Mouse (Mus musculus) frontal cortex, adult 2 months (tissue): ENCODE measurements around the gene Hoxa6. TPM values are rescaled to one million over a fixed set of nuclear protein-coding genes. Genes with fewer than 3 reads are reported as not detected.

Experiments used
- DNase-seq, 2 experiments: peaks; one replicate each; pipeline ENCODE4 v3.0.0; 2022; ENCODE audit warnings: low spot score in 1 of 2; ENCODE audit errors: extremely low spot score in 1 of 2
- polyA plus RNA-seq: library from polyadenylated mRNA; depleted of rRNA; stranded (reverse); fragments of >200 nt; gene quantifications from 2 replicates; pipeline ENCODE4 v1.2.3, GENCODE M21; 2012

Hoxa6 gene
- polyA plus RNA-seq, 1 experiment: not detected

- DNase-seq: no peak
Observed at GRCm38 (mm10) chr6:52180726-52181125, 27.8 kb downstream of the Hoxa6 start.

- DNase-seq: no peak
Observed at GRCm38 (mm10) chr6:52180213-52180710, 28.3 kb downstream of the Hoxa6 start.

GRCm38 (mm10) chr6:52179690-52180089, 28.8 kb downstream of the Hoxa6 start:
- no peak for DNase-seq

GRCm38 (mm10) chr6:52178918-52179665, 29.4 kb downstream of the Hoxa6 start:
- DNase-seq: no peak

GRCm38 (mm10) chr6:52177806-52178205, 30.7 kb downstream of the Hoxa6 start:
- no peak for DNase-seq

- no peak for DNase-seq
Observed at GRCm38 (mm10) chr6:52177061-52177735, 31.3 kb downstream of the Hoxa6 start, which contains the start of gene 5730596B20Rik. Gene 5730596B20Rik (plus strand): TSS chr6:52177498.

GRCm38 (mm10) chr6:52176391-52176790, 32.1 kb downstream of the Hoxa6 start:
- DNase-seq: no peak

- DNase-seq: no peak
Observed at GRCm38 (mm10) chr6:52175864-52176263, 32.7 kb downstream of the Hoxa6 start.

- no peak for DNase-seq
Observed at GRCm38 (mm10) chr6:52174968-52175751, 33.4 kb downstream of the Hoxa6 start.

- no peak for DNase-seq
Observed at GRCm38 (mm10) chr6:52173648-52174047, 34.9 kb downstream of the Hoxa6 start.

- DNase-seq: no peak
Observed at GRCm38 (mm10) chr6:52172501-52172900, 36.0 kb downstream of the Hoxa6 start.

GRCm38 (mm10) chr6:52171938-52172337, 36.6 kb downstream of the Hoxa6 start:
- DNase-seq: no peak

GRCm38 (mm10) chr6:52171331-52171730, 37.2 kb downstream of the Hoxa6 start:
- no peak for DNase-seq

GRCm38 (mm10) chr6:52170898-52171223, 37.7 kb downstream of the Hoxa6 start:
- DNase-seq: no peak

- DNase-seq: no peak
Observed at GRCm38 (mm10) chr6:52170166-52170897, 38.2 kb downstream of the Hoxa6 start.

GRCm38 (mm10) chr6:52169499-52170165, 38.9 kb downstream of the Hoxa6 start:
- DNase-seq: no peak

GRCm38 (mm10) chr6:52168191-52169055, 40.1 kb downstream of the Hoxa6 start:
- DNase-seq: no peak

- no peak for DNase-seq
Observed at GRCm38 (mm10) chr6:52167736-52168161, 40.8 kb downstream of the Hoxa6 start.

- no peak for DNase-seq
Observed at GRCm38 (mm10) chr6:52167176-52167575, 41.3 kb downstream of the Hoxa6 start.
